Mouse (Mus musculus) bone marrow macrophage, adult 2 months (primary cell): ENCODE measurements around the gene 6330409D20Rik.

ENCODE experiments used
- CTCF ChIP-seq: IDR thresholded peaks from 2 replicates; pipeline ENCODE4 v1.5.1; 2012; ENCODE audit warnings: low read depth, mild to moderate bottlenecking, low read length, moderate library complexity
- POLR2A ChIP-seq: IDR thresholded peaks from 2 replicates; pipeline ENCODE4 v1.6.1; 2012; ENCODE audit warnings: mild to moderate bottlenecking, low read depth, low read length, borderline replicate concordance

- TF ChIP-seq CTCF, result peak; percentile 47; the same call in 1 of the 2 replicates
- TF ChIP-seq POLR2A, result no peak
These were observed 38.3 kb upstream of the 6330409D20Rik start for GRCm38 (mm10) chr2:32779131-32779530.
